Mouse (Mus musculus): ENCODE results near the gene Tff3. TPM values are rescaled to one million over a fixed set of nuclear protein-coding genes. Genes with fewer than 3 reads are reported as not detected.

Tff3 gene
- 0.97 and 2.0 TPM in 2 replicates for polyA plus RNA-seq (2015; fragmentation: Nextera tagmentation; extraction: Ambion mirVana)

GRCm38 (mm10) chr17:31129452-31129851 is at the start of gene Tff3:
TSS of gene Tff3 (minus strand) at chr17:31129646.
- Histone ChIP-seq H3K4me2 (replicated peaks) (no peak within 1 kb of the TSS), H3K36me3 (no peaks in the 10 kb centered on the region), H3K9ac (replicated peaks) (no peak within 1 kb of the TSS), H3K4me1 (replicated peaks) (peaks cover 15% of the 10 kb centered on the region), H3K27ac (no peak within 1 kb of the TSS), H3K9me3 (no peaks in the 10 kb centered on the region; the same call in 1 of the 2 replicates), H3K4me3 (replicated peaks) (no peak within 1 kb of the TSS), H3K27me3 (no peaks in the 10 kb centered on the region)
- WGBS, result 17% methylated on average over 2 of the region's 2 CpGs
- ATAC-seq, result 0 out of 2 replicates have a peak, but pooled peaks have one; percentile 30

- H3K4me2 ChIP-seq (replicated peaks), result no peak overlapping the region
- no peaks in the 10 kb centered on the region for H3K4me1 ChIP-seq (replicated peaks)
- H3K27ac ChIP-seq, result no peak overlapping the region
- no peaks in the 10 kb centered on the region for H3K36me3 ChIP-seq
- no peak overlapping the region for H3K9ac ChIP-seq (replicated peaks)
- H3K27me3 ChIP-seq, result no peaks in the 10 kb centered on the region
- no peak overlapping the region for H3K4me3 ChIP-seq (replicated peaks)
- H3K9me3 ChIP-seq, result no peaks in the 10 kb centered on the region
- ATAC-seq, result no peak
- 95% methylated on average over 4 of the region's 4 CpGs for WGBS
These were observed 46.9 kb upstream of the Tff3 start for GRCm38 (mm10) chr17:31176321-31176720.

DNA sequence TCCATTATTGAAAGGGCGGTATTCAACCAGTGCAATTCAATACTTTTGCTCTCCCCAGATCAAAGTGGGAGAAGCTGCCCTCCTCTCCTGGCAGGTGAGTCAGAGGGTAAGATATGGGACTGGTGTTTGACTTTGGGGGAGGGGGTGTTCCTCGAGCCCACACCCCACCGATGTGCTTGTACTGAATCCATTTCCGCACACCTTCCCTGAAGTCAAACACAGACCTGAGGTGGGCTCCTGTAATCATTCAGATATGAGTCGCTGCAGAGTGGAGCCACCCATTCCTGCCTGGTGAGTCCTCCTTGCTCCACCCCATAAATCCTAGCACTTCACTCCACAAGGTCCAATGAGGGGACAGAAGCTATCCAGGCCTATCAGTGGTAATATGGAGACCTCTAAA is 40.4 kb upstream of the Tff3 start:
- H3K4me1 ChIP-seq (replicated peaks), result no peaks in the 10 kb centered on the region
- H3K27ac ChIP-seq, result no peak overlapping the region
- H3K9me3 ChIP-seq, result no peaks in the 10 kb centered on the region
- H3K36me3 ChIP-seq, result no peaks in the 10 kb centered on the region
- ATAC-seq, result no peak
- H3K27me3 ChIP-seq, result no peaks in the 10 kb centered on the region
- 85% methylated on average over 5 of the region's 5 CpGs for WGBS
- H3K9ac ChIP-seq (replicated peaks), result no peak overlapping the region
- no peak overlapping the region for H3K4me2 ChIP-seq (replicated peaks)
- H3K4me3 ChIP-seq (replicated peaks), result no peak overlapping the region

DNA sequence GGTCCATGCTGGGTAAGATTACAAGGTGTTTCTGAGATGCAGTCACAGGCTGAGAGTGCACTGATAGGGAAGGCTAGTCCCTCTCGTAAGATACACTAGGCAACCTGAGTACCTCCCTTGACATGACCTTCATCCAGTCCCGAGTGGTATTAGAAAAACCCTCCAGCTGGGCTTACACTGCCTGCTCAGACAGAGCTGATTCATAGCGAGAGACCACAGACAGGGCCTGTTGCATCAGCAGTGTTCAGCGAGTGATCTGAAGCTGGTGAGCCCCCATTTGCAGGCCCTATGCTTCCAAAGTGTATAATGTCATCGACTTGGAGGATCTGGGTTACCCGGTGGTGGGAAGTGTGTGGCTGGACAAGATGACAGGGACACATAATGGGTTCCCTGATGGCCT is 35.7 kb upstream of the Tff3 start, which contains the start of gene Tff1:
Gene Tff1 (minus strand): TSS at position 151 of the 400 bp plus-strand sequence.
- Histone ChIP-seq H3K4me2 (replicated peaks) (no peak within 1 kb of the TSS), H3K9me3 (no peaks in the 10 kb centered on the region), H3K4me1 (replicated peaks) (no peaks in the 10 kb centered on the region), H3K4me3 (replicated peaks) (no peak within 1 kb of the TSS), H3K27ac (no peak within 1 kb of the TSS), H3K36me3 (no peaks in the 10 kb centered on the region), H3K27me3 (no peaks in the 10 kb centered on the region), H3K9ac (replicated peaks) (no peak within 1 kb of the TSS)
- ATAC-seq, result no peak
- 89% methylated on average over 6 of the region's 6 CpGs for WGBS

DNA sequence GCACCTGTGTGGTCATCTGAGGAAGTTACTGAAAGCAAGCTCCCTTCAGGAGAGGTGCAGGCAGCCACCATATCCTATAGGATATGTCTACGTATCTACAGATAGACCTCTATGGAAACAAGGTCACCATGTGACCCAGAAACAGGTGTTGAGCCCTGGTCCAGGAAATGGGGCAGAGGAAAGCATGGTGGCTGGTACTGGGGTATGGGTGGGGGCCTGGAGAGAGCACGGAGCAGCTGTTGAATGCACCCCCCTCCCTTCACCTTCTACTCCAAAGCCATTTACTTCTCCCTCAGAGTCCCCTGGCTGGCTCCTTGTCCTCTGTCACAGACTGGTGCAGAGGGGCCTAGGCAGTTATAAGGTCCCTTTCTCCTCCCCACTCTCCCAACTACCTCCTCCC is 34.4 kb upstream of the Tff3 start:
- no peak overlapping the region for H3K9ac ChIP-seq (replicated peaks)
- no peaks in the 10 kb centered on the region for H3K4me1 ChIP-seq (replicated peaks)
- H3K27ac ChIP-seq, result no peak overlapping the region
- H3K4me2 ChIP-seq (replicated peaks), result no peak overlapping the region
- WGBS, result 74% methylated on average over 2 of the region's 2 CpGs
- ATAC-seq, result no peak
- no peak overlapping the region for H3K4me3 ChIP-seq (replicated peaks)
- H3K27me3 ChIP-seq, result no peaks in the 10 kb centered on the region
- H3K9me3 ChIP-seq, result no peaks in the 10 kb centered on the region
- no peaks in the 10 kb centered on the region for H3K36me3 ChIP-seq

DNA sequence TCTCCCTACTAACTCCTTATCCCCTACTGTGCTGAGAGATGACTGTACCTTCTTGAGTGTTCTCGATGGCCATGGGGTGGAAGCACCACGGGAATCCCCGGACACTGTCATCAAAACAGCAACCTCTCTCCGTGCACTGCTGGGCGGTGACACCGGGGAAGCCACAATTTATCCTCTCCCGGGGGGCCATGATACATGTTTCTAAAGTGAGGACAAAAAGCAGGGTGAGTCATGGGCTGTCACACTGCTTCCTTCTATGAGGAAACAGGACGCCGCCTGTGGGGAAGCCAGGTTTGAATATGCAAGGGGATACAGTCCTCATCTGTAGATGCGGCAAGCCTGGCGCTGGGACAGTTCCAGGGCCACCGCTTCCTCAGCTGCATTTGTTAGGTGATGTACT is 33.2 kb upstream of the Tff3 start:
- H3K4me3 ChIP-seq (replicated peaks), result no peak overlapping the region
- no peaks in the 10 kb centered on the region for H3K27me3 ChIP-seq
- no peaks in the 10 kb centered on the region for H3K4me1 ChIP-seq (replicated peaks)
- no peak overlapping the region for H3K27ac ChIP-seq
- H3K4me2 ChIP-seq (replicated peaks), result no peak overlapping the region
- H3K36me3 ChIP-seq, result no peaks in the 10 kb centered on the region
- WGBS, result 95% methylated on average over 12 of the region's 12 CpGs
- H3K9ac ChIP-seq (replicated peaks), result no peak overlapping the region
- no peaks in the 10 kb centered on the region for H3K9me3 ChIP-seq
- no peak for ATAC-seq

- ATAC-seq, result no peak
- H3K4me2 ChIP-seq (replicated peaks), result no peak overlapping the region
These were observed 30.8 kb upstream of the Tff3 start for GRCm38 (mm10) chr17:31160291-31160690.

DNA sequence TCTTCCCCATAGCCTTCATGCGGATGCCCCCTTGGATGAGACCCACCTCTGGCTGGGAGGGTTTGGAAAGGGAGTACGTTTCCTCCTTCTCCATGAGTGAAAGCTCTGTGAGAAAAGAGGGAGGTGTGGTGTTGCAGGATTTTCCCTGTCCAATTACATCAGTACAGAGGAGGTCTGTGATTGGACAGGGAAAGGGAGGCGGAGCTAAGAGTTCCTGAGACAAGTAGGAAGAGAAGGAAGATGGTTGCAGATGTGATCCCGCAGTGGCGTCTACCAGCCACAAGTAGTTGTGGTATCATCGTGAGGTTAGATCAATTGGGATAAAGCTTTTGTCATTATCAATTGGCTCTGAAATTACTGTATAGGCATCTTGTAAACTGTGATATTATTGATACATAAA is 28.5 kb upstream of the Tff3 start:
- no peaks in the 10 kb centered on the region for H3K36me3 ChIP-seq
- 76% methylated on average over 6 of the region's 6 CpGs for WGBS
- no peak for ATAC-seq
- H3K27me3 ChIP-seq, result no peaks in the 10 kb centered on the region
- H3K9me3 ChIP-seq, result no peaks in the 10 kb centered on the region
- H3K4me2 ChIP-seq (replicated peaks), result no peak overlapping the region
- H3K9ac ChIP-seq (replicated peaks), result no peak overlapping the region
- H3K27ac ChIP-seq, result no peak overlapping the region
- no peak overlapping the region for H3K4me3 ChIP-seq (replicated peaks)
- H3K4me1 ChIP-seq (replicated peaks), result peaks cover under 1% of the 10 kb centered on the region; the same call in 1 of the 2 replicates

More at GRCm38 (mm10) chr17:31160291-31160690, 30.8 kb upstream of the Tff3 start:
- WGBS, result 62% methylated on average over 4 of the region's 4 CpGs
- H3K36me3 ChIP-seq, result no peaks in the 10 kb centered on the region
- H3K9me3 ChIP-seq, result no peaks in the 10 kb centered on the region
- H3K4me3 ChIP-seq (replicated peaks), result no peak overlapping the region
- no peak overlapping the region for H3K27ac ChIP-seq
- no peaks in the 10 kb centered on the region for H3K4me1 ChIP-seq (replicated peaks)
- no peak overlapping the region for H3K9ac ChIP-seq (replicated peaks)
- H3K27me3 ChIP-seq, result no peaks in the 10 kb centered on the region

DNA sequence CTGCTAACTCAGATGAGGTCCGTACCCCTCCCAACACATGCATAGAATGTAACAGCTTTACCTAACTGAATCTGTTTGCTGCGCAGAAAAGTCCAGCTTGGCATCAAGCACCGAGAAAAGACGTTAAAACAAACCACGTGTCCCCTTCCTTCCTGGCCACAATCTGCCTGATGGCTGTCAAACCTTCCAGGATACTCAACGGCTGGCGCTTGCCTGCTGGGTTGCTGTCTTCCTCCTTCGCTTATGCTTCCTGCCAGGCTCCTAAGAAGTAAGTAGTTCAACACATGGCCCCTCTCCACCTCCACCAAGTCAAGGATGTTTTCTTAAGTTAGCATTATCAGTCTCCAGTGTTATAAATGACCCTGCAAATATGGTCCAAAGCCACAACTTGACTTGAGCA is 24.3 kb upstream of the Tff3 start:
- no peak for ATAC-seq
- Histone ChIP-seq H3K9ac (replicated peaks) (no peak overlapping the region), H3K4me2 (replicated peaks) (no peak overlapping the region), H3K27ac (no peak overlapping the region), H3K9me3 (no peaks in the 10 kb centered on the region), H3K27me3 (no peaks in the 10 kb centered on the region), H3K4me3 (replicated peaks) (no peak overlapping the region), H3K4me1 (replicated peaks) (peaks cover 5% of the 10 kb centered on the region; the same call in 1 of the 2 replicates), H3K36me3 (no peaks in the 10 kb centered on the region)
- WGBS, result 89% methylated on average over 8 of the region's 8 CpGs

DNA sequence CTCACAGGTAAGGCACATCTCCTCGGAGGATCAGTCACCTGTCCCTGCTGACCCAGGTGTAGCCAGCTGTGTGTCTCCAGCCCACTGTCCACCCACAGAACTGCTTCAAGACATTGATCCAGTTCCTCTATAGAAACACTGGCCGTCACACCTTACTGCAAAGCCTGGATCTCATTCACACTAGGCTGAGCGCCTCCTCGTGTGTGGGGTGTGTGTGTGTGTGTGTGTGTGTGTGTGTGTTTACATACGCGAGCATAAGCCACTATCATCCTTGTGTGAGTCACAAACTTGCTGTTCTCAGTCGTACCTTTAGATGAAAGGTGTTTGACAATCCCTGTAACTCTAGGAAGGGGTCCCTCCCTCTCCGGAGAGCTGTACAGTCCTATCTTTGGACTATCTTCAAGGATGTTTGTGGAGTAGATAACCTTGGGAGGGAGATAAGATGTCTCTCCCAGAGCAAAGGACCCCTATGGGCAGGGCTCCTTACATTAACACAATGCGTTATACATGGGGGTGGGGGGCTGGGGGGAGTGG is 23.6 kb upstream of the Tff3 start:
- H3K36me3 ChIP-seq, result no peaks in the 10 kb centered on the region
- no peak overlapping the region for H3K4me3 ChIP-seq (replicated peaks)
- 85% methylated on average over 9 of the region's 9 CpGs for WGBS
- no peaks in the 10 kb centered on the region for H3K27me3 ChIP-seq
- H3K4me2 ChIP-seq (replicated peaks), result no peak overlapping the region
- H3K9me3 ChIP-seq, result no peaks in the 10 kb centered on the region
- H3K9ac ChIP-seq (replicated peaks), result no peak overlapping the region
- H3K4me1 ChIP-seq (replicated peaks), result peaks cover 5% of the 10 kb centered on the region; the same call in 1 of the 2 replicates
- H3K27ac ChIP-seq, result no peak overlapping the region
- no peak for ATAC-seq

DNA sequence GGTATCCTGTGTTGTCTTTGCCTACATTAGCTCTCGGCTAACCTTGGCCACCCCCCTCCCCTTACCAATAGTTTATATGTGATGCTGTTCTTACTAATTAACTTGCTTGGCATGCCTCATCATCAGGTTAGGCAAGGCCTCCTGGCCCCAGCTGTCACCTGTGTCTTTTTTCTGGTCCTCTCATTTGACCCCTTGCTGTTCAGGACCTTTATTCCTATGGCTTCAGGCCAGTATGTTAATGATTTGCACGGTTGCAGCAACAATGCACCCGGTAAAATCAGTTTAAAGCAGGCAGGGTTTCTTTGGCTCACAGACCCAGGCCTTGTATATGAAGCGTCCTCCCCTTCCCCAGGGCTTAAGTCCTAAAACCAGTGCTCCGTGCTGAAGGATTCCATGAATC is 23.1 kb upstream of the Tff3 start:
- WGBS, result 41% methylated on average over 5 of the region's 5 CpGs
- no peaks in the 10 kb centered on the region for H3K27me3 ChIP-seq
- no peak for ATAC-seq
- H3K27ac ChIP-seq, result no peak overlapping the region
- no peak overlapping the region for H3K9ac ChIP-seq (replicated peaks)
- no peak overlapping the region for H3K4me2 ChIP-seq (replicated peaks)
- H3K4me1 ChIP-seq (replicated peaks), result peaks cover 5% of the 10 kb centered on the region; the same call in 1 of the 2 replicates
- H3K4me3 ChIP-seq (replicated peaks), result no peak overlapping the region
- H3K36me3 ChIP-seq, result no peaks in the 10 kb centered on the region
- H3K9me3 ChIP-seq, result no peaks in the 10 kb centered on the region

GRCm38 (mm10) chr17:31145998-31146397 is 16.6 kb upstream of the Tff3 start:
- no peak overlapping the region for H3K27ac ChIP-seq
- WGBS, result 86% methylated on average over 9 of the region's 9 CpGs
- no peaks in the 10 kb centered on the region for H3K36me3 ChIP-seq
- ATAC-seq, result no peak
- H3K9ac ChIP-seq (replicated peaks), result no peak overlapping the region
- no peaks in the 10 kb centered on the region for H3K9me3 ChIP-seq
- H3K4me3 ChIP-seq (replicated peaks), result no peak overlapping the region
- no peaks in the 10 kb centered on the region for H3K4me1 ChIP-seq (replicated peaks)
- no peaks in the 10 kb centered on the region for H3K27me3 ChIP-seq
- no peak overlapping the region for H3K4me2 ChIP-seq (replicated peaks)
